28 mouse cellular contexts compared by ENCODE assay signal in genomic region chr3:41363947-41364346, GRCm38 (mm10).
"Had no signal": no experiment of that assay in that cellular context is flagged by ENCODE, and none has a peak within 500 bp of the region (broad histone marks: within the 10 kb centered on the region; RNA-seq: fewer than 3 reads in every experiment).

No protein-coding gene starts in this region.

- DNase-seq: kidney, adult 11 months; kidney, adult 8-10 months; kidney, postnatal 10 days; kidney, postnatal 36 days; layer of hippocampus, postnatal 36 days; left cerebral cortex, postnatal 4 days; liver, postnatal 0 days; lung, embryonic 14.5 days; lung, postnatal 36 days; right cerebral cortex, adult 18-20 months; right cerebral cortex, postnatal 14 days; right cerebral cortex, postnatal 4 days; thymus, adult 2 months; thymus, postnatal 14 days; thymus, postnatal 4 days had no signal

- ATAC-seq: intestine, embryonic 15.5 days; liver, postnatal 0 days; lung, postnatal 0 days; midbrain, embryonic 13.5 days; midbrain, embryonic 16.5 days had no signal

- H3K4me1 ChIP-seq: megakaryocyte, embryonic 14.5 days; midbrain, embryonic 10.5 days; midbrain, embryonic 13.5 days had no signal

- H3K4me3 ChIP-seq: intestine, embryonic 15.5 days; kidney, embryonic 15.5 days; left cerebral cortex, adult 2 months; limb, embryonic 12.5 days; limb, embryonic 15.5 days; megakaryocyte, embryonic 14.5 days; midbrain, embryonic 10.5 days; midbrain, embryonic 13.5 days; myocyte; neural tube, embryonic 15.5 days had no signal

- H3K27me3 ChIP-seq: intestine, embryonic 15.5 days; kidney, embryonic 15.5 days; limb, embryonic 12.5 days; limb, embryonic 15.5 days; megakaryocyte, embryonic 14.5 days; midbrain, embryonic 13.5 days; neural tube, embryonic 15.5 days had no signal

- H3K27ac ChIP-seq: intestine, embryonic 15.5 days; kidney, embryonic 15.5 days; left cerebral cortex, adult 2 months; limb, embryonic 12.5 days; limb, embryonic 15.5 days; liver, embryonic 14.5 days; midbrain, embryonic 10.5 days; midbrain, embryonic 13.5 days; neural tube, embryonic 15.5 days had no signal

- H3K36me3 ChIP-seq: intestine, embryonic 15.5 days; kidney, embryonic 15.5 days; limb, embryonic 12.5 days; limb, embryonic 15.5 days; midbrain, embryonic 10.5 days; midbrain, embryonic 13.5 days; neural tube, embryonic 15.5 days had no signal
